Mouse (Mus musculus) T-cell, adult 2 months (primary cell): ENCODE measurements around the gene Hipk2.
A peak's percentile ranks its signal among the peaks of the same experiment; 100 is the strongest.
"Not testable (repeated sequence)": the region's sequence is repeated elsewhere in the genome, so short reads cannot be mapped to it uniquely, and the experiment has no call there.

Experiments
- DNase-seq: peaks from one replicate; pipeline ENCODE4 v3.0.0; 2022; ENCODE audit warnings: low spot score

Gene Hipk2

GRCm38 (mm10) chr6:38701421-38701820 is 174.5 kb downstream of the Hipk2 start:
- no peak for DNase-seq

GRCm38 (mm10) chr6:38698233-38698889 is 177.6 kb downstream of the Hipk2 start:
- DNase-seq: no peak

GRCm38 (mm10) chr6:38696570-38696969 is 179.4 kb downstream of the Hipk2 start:
- no peak for DNase-seq

DNA sequence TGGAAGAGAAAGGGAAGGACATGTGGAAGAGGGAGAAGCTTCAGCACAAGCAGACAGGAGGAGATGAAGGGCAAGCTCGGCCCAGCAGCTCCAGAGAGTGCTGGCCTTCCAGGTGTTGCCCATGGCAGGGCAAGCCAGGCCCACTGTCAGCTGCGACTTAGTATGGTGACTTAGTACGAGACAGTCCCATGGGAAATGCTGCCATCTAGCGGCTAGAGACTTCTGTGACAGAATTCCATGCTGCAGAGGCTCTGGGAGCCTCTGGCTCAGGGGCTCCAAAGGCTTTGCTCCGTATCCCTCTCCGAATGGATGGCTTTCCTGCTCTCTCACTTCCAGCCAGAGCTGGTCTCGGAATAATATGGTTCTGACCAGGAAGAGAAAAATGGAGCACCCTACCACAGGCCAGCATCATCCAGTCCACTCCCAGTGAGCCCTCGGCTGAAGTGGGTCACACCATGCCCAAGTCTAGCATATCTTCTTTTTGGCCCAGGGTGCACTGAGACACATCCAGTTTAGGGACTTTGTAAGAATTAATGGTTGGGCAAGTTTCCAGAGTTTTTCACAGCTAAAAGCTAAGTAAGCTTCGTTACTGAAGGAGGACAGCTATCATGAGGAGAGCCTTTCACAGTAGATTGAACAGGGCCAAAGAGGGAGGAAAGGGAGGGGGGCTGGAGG is 180.4 kb downstream of the Hipk2 start:
- DNase-seq: peak; percentile 32

GRCm38 (mm10) chr6:38692556-38692955 is 183.4 kb downstream of the Hipk2 start:
- DNase-seq: no peak

DNA sequence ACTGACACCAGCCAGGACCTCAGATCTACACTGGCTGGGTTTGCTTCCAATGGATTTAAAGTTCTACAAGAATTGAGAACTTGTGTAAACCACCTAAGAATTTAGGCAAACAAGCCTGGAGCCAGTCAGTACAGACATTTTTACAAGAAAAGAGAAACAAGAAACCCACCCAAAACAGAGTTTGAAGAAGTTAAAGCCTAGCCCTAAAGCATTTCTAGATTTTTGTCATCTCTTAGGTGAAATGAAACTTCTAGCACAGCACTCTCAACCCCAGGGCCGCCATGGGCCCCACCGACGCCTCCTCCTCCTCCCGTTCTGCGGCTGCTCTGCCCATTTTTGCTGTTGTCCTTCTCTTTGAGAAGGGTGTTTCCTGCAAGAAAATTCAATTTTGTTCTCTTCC is 184.9 kb downstream of the Hipk2 start:
- no peak for DNase-seq

GRCm38 (mm10) chr6:38690615-38691014 is 185.3 kb downstream of the Hipk2 start:
- no peak for DNase-seq

- no peak for DNase-seq
Observed at GRCm38 (mm10) chr6:38688841-38689240, 187.1 kb downstream of the Hipk2 start.

GRCm38 (mm10) chr6:38687216-38687615 is 188.7 kb downstream of the Hipk2 start:
- DNase-seq: no peak

- DNase-seq: no peak
Observed at GRCm38 (mm10) chr6:38682532-38682931, 193.4 kb downstream of the Hipk2 start.

DNA sequence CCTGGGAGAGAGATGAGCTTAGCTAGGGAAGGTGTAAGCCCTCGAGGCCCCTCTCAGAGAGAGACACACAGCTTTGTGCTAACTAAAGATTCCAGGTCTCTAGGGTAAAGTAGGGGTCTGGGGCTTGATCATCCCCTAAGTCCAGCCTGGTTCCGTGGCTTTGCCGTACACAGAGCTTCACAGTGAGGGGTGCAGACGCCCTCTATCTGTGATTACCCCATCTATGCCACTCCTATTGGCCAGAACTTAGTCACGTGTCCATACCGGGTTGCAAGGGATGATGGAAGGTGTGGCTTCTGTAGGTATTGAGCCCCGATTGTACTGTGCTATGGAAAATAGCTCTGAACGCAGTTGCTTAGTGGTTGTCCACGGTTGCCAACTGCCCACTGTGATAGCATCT is 198.3 kb downstream of the Hipk2 start:
- DNase-seq: no peak

DNA sequence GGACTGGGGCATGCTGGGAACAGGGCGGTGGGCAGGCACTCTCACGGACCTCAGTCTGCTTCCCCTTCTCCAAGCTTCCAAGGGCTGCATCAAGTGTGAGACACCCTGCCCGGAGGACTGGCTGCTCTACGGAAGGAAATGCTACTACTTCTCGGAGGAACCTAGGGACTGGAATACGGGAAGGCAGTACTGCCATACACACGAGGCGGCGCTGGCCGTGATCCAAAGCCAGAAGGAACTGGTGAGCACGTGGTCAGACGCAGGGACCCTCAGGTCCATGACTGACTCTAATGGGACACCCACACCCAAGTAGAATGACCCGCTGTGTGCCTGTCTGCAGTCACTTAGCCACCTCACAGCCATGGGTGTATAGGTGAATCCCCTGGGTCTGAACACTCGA is 199.2 kb downstream of the Hipk2 start:
- DNase-seq: no peak

GRCm38 (mm10) chr6:38676217-38676616 is 199.7 kb downstream of the Hipk2 start:
- DNase-seq: no peak

GRCm38 (mm10) chr6:38672011-38672410 is 204.0 kb downstream of the Hipk2 start:
- no peak for DNase-seq

DNA sequence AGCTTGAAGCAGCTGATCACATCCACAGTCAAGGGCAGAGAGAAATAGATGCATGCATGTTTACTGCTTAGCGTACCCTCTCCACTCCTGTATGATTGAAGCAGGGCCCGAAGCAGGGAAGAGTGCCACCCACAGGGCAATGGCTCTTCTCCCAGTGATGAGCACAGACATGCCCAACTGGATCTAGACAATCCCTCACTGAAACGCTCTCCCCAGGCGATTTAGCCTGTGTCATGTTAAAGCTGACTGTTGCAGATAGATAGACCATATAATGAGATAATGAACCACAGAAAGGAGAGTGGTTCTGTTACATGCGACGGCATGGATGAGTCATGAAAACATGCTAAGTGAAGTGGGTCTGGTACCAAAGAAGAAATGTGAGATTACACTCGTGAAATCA is 204.7 kb downstream of the Hipk2 start:
- no peak for DNase-seq

DNA sequence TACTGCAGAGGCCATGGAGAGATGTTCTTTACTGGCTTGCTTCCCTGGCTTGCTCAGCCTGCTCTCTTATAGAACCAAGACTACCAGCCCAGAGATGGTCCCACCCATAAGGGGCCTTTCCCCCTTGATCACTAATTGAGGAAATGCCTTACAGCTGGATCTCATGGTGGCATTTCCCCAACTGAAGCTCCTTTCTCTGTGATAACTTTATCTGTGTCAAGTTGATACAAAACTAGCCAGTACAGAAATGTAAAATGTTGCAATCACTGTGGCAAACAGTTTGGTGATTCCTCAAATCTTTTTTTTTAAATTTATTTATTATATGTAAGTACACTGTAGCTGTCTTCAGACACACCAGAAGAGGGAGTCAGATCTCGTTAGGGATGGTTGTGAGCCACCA is 205.5 kb downstream of the Hipk2 start:
- not testable (repeated sequence) for DNase-seq

DNA sequence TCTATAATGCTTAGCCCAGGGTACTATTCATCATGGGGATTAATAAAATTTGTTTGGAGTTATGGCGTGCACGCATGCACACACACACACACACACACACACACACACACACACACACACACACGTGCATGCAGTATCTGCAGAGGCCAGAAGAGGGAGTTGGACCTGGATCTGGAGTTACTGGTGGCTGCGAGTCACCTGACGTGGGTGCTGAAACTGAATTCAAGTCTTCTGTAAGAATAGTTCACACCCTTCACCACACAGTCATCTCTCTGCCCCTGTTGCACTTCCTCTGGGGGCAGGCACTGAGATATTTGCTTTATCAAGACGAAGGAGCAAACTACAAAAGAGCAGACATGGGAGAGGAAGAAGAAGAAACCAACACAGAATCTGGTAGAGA is 206.4 kb downstream of the Hipk2 start:
- peak; percentile 19 for DNase-seq

- no peak for DNase-seq
Observed at GRCm38 (mm10) chr6:38662714-38663615, 213.0 kb downstream of the Hipk2 start, which contains the start of gene Clec2l. Gene Clec2l (plus strand): TSS chr6:38663069.

DNA sequence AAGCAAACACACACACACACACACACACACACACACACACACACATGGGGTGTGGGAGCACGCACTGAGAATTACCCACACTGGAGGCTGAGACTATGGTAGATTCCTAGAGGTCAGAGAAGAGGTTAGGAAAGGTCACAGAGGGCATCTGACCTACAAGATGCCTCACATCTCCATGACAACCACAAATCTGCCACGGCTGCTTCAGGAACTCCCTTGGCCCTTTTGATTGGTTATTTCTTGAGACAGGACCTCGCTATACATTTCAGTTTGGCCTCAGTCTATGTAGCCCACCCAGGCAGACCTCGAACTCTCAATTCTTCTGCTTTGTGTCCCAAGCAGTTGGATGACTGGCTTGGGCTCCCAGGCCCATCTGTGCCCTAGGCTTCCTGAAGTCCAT is 214.3 kb downstream of the Hipk2 start:
- no peak for DNase-seq

GRCm38 (mm10) chr6:38650263-38650937 is 225.6 kb downstream of the Hipk2 start:
- peak; percentile 34 for DNase-seq

GRCm38 (mm10) chr6:38649545-38649944 is 226.4 kb downstream of the Hipk2 start:
- DNase-seq: no peak
